Mouse (Mus musculus) heart, adult 2 months (tissue): ENCODE measurements at regions not wholly inside any gene's neighbourhood (a gene's known extent, or its start where the extent isn't known, plus 50 kb on each side); places are given as distances from the start of the nearest gene placed in this dataset.

ENCODE experiments used
- CTCF ChIP-seq: fragments of 200-600 bp; IDR thresholded peaks from 2 replicates; pipeline ENCODE4 v1.8.1; 2022; ENCODE audit warnings: antibody characterized with exemption, mild to moderate bottlenecking, moderate library complexity
- EP300 ChIP-seq: fragments of 200-500 bp; IDR thresholded peaks from 2 replicates; pipeline ENCODE4 v1.6.1; 2011; ENCODE audit warnings: low read depth, low read length, control low read depth; ENCODE audit not compliant: insufficient read depth
- POLR2A ChIP-seq: fragments of 200-500 bp; IDR thresholded peaks from 2 replicates; pipeline ENCODE4 v1.6.1; 2011; ENCODE audit warnings: mild to moderate bottlenecking, low read depth, low read length, control low read depth; ENCODE audit not compliant: insufficient read depth

- TF ChIP-seq CTCF (no peak), EP300 (no peak), POLR2A (no peak)
These were observed 93.7 kb upstream of the Tbx18 start for GRCm38 (mm10) chr9:87824691-87825230.
